Mouse (Mus musculus): ENCODE results near the gene Gm11937. TPM values are rescaled to one million over a fixed set of nuclear protein-coding genes. Genes with fewer than 3 reads are reported as not detected.

Gene Gm11937
- polyA plus RNA-seq (2014; fragmentation: Illumina TruSeq; extraction: RNeasy Lipid Tissue Mini Kit (QIAGEN cat#74804); ENCODE audit: low read depth, low replicate concordance), result not detected

GRCm38 (mm10) chr11:99610089-99610488 lies at the start of gene Gm11937:
Gene Gm11937, minus strand, starts transcription at chr11:99610189.

DNA sequence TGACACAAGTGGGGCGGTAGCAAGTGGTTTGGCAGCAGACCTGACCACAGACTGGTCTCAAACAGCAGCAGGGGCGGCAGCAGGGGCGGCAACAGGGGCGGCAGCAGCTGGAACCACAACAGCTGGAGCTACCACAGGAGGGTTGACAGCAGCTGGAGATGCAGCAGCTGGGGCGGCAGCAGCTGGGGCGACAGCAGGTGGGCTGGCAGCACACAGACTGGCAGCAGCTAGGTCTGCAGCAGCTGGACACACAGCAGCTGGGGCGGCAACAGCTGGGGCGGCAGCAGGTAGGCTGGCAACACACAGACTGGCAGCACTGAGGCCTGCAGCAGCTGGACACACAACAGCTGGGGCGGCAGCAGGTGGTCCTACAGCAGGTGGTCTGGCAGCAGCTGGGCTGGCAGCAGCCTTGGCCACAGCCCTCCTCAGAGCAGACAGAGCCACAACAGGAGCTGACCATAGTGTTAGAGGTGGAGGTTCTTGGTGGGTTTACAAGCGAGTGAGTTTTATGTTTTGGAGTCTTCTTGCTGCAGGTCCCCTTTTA lies 48.5 kb upstream of the Gm11937 start, which contains the start of gene Gm11563:
TSS of gene Gm11563 (minus strand) at position 494 of the 544 bp plus-strand sequence.

GRCm38 (mm10) chr11:99650136-99650535 lies 40.1 kb upstream of the Gm11937 start, which contains the start of gene Gm11555:
Gene Gm11555, minus strand, starts transcription at chr11:99650236.

GRCm38 (mm10) chr11:99643635-99644139 lies 33.7 kb upstream of the Gm11937 start, which contains the start of gene Krtap4-7:
Gene Krtap4-7, minus strand, starts transcription at chr11:99644089.

GRCm38 (mm10) chr11:99634653-99635134 lies 24.7 kb upstream of the Gm11937 start, which contains the start of gene Krtap4-2:
Gene Krtap4-2, minus strand, starts transcription at chr11:99635084.

GRCm38 (mm10) chr11:99628138-99628537 lies 18.1 kb upstream of the Gm11937 start, which contains the start of gene Krtap4-1:
Gene Krtap4-1, minus strand, starts transcription at chr11:99628238.

DNA sequence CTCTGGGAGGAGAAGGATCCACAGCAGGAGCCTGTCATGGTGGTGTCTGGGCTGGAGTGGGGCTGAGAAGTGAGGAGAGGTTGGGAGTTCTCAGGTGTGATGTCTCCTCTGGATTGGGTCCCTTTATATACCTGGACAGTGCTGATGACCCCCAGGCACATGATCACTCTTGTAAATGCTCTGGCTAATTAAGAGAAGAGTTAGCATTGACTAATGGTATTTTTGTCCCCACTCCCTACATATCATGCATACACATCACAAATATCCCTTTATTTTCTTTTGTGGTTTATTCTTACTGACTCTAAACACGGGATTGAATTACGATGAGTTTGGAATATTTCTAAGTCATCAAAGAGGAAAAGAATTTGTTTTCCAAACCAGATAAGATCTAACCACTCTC lies 10.3 kb upstream of the Gm11937 start, which contains the start of gene Gm11562:
TSS of gene Gm11562 (minus strand) at position 101 of the 400 bp plus-strand sequence.

DNA sequence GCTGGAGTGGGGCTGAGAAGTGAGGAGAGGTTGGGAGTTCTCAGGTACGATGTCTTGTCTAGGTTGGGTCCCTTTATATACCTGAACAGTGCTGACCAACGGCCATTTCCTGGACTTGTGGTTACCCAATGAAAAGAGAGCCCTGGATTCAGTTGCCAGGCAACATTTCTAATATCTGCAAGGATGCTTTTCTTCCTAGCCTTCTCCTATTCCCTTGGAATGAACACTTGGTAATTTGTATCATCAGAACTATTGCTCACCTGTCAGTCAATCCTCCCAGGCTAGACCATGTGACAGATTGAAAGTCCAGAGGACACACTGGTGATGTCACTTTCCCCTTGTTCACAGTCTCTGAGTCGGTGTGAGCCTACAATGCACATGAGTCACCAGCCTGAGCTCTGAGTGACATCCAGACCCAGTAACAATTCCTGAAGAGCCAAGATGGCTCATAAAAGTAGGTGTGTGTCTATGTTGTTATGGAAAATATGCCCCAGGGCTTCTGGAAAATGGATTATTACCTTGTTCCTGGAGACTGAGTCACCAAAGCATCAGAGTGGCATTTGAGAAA lies 4.9 kb upstream of the Gm11937 start, which contains the start of gene Krtap2-4:
TSS of gene Krtap2-4 (minus strand) at position 51 of the 568 bp plus-strand sequence.

DNA sequence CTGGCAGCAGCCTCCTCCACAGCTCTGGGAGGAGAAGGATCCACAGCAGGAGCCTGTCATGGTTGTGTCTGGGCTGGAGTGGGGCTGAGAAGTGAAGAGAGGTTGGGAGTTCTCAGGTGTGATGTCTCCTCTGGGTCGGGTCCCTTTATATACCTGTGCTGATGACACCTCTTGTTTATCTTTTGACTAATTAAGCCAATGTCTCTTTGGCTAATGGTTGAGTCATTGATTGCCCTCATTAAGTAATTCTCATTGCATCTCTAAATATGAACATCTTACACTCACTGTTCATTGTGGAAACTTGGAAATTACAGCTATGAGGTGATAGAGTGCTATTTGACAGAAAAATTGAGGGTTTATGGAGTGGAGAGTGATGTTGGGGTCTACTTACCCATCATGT lies 6.8 kb downstream of the Gm11937 start, which contains the start of gene Gm11938:
TSS of gene Gm11938 (minus strand) at position 101 of the 400 bp plus-strand sequence.

DNA sequence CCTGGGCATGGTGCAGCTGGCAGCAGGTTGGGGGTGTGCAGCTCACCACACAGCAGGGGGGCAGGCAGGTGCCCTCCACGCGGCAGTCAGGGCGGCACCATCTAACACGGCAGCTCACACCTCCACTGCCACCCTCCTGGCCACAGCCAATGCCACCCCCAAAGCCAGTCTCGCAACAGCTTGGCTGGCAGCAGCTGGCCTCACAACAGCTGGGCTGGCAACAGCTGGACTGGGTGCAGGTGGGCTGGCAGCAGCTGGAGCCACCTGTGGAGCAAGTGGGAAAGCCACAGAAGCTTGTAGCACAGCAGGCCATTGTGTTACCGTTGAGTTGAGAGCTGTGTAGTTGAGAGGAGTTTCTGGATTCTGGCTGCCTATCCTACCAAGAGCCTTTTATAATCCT lies 12.2 kb downstream of the Gm11937 start, which contains the start of gene Krtap9-3:
TSS of gene Krtap9-3 (minus strand) at position 364 of the 400 bp plus-strand sequence.

GRCm38 (mm10) chr11:99590981-99591380 lies 19.0 kb downstream of the Gm11937 start, which contains the start of gene Krtap1-3:
Gene Krtap1-3, minus strand, starts transcription at chr11:99591339.

GRCm38 (mm10) chr11:99583245-99583704 lies 26.7 kb downstream of the Gm11937 start, which contains the start of gene Krtap1-4:
Gene Krtap1-4, minus strand, starts transcription at chr11:99583654.

DNA sequence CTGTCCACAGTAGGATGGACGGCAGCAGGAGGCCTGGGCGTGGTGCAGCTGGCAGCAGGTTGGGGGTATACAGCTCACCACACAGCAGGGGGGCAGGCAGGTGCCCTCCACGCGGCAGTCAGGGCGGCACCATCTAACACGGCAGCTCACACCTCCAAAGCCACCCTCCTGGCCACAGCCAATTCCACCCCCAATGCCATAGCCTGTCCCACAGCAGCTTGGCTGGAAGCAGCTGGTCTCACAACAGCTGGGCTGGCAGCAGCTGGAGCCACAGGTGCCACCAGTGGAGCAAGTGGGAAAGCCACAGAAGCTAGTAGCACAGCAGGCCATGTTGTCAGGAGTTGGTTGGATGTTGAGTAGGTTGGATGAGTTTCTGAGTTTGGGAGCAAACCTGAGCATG lies 29.4 kb downstream of the Gm11937 start, which contains the start of gene Krtap1-5:
TSS of gene Krtap1-5 (minus strand) at position 381 of the 400 bp plus-strand sequence.

DNA sequence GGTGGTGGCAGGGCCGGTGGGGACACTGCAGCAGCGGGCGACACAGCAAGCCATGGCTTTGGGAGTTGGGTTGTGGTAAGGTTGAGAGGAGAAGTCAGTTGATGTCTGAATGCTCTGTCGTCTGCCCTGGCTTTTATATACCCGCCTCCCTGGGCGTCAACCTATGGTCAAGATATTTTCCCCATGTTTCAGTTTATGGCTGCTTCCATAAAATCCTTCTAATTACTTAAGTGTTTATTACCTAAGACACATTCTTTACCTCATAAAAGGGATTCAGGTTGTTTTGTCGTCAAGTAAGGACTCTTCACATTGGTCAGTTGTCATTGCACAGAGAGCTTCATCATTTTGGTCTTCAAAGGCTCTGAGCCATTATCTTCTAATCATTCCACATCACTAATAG lies 43.5 kb downstream of the Gm11937 start, which contains the start of gene Krtap3-1:
TSS of gene Krtap3-1 (minus strand) at position 101 of the 400 bp plus-strand sequence.

Other genes starting within 250 kb of the Gm11937 start
- gene Krt28, start 235.3 kb downstream of the Gm11937 start, polyA plus RNA-seq (2014; fragmentation: Illumina TruSeq; extraction: RNeasy Lipid Tissue Mini Kit (QIAGEN cat#74804); ENCODE audit: low read depth, low replicate concordance), result not detected
- 7.4 TPM for gene Krt10, start 220.8 kb downstream of the Gm11937 start, polyA plus RNA-seq (2014; fragmentation: Illumina TruSeq; extraction: RNeasy Lipid Tissue Mini Kit (QIAGEN cat#74804); ENCODE audit: low read depth, low replicate concordance)
- gene Krt12, start 187.9 kb downstream of the Gm11937 start, polyA plus RNA-seq (2014; fragmentation: Illumina TruSeq; extraction: RNeasy Lipid Tissue Mini Kit (QIAGEN cat#74804); ENCODE audit: low read depth, low replicate concordance), result not detected
- gene Krt20, start 172.0 kb downstream of the Gm11937 start, polyA plus RNA-seq (2014; fragmentation: Illumina TruSeq; extraction: RNeasy Lipid Tissue Mini Kit (QIAGEN cat#74804); ENCODE audit: low read depth, low replicate concordance), result 0.77 TPM
- 62.3 TPM for gene Krt23, start 117.1 kb downstream of the Gm11937 start, polyA plus RNA-seq (2014; fragmentation: Illumina TruSeq; extraction: RNeasy Lipid Tissue Mini Kit (QIAGEN cat#74804); ENCODE audit: low read depth, low replicate concordance)
- not detected for gene Krt39, start 88.9 kb downstream of the Gm11937 start, polyA plus RNA-seq (2014; fragmentation: Illumina TruSeq; extraction: RNeasy Lipid Tissue Mini Kit (QIAGEN cat#74804); ENCODE audit: low read depth, low replicate concordance)
- not detected for gene Krt40, start 67.0 kb downstream of the Gm11937 start, polyA plus RNA-seq (2014; fragmentation: Illumina TruSeq; extraction: RNeasy Lipid Tissue Mini Kit (QIAGEN cat#74804); ENCODE audit: low read depth, low replicate concordance)
- 0.48 TPM for gene Krtap3-3, start 59.3 kb downstream of the Gm11937 start, polyA plus RNA-seq (2014; fragmentation: Illumina TruSeq; extraction: RNeasy Lipid Tissue Mini Kit (QIAGEN cat#74804); ENCODE audit: low read depth, low replicate concordance)
- gene Krtap3-2, start 53.3 kb downstream of the Gm11937 start, polyA plus RNA-seq (2014; fragmentation: Illumina TruSeq; extraction: RNeasy Lipid Tissue Mini Kit (QIAGEN cat#74804); ENCODE audit: low read depth, low replicate concordance), result not detected
- not detected for gene Gm11939, start 50.7 kb downstream of the Gm11937 start, polyA plus RNA-seq (2014; fragmentation: Illumina TruSeq; extraction: RNeasy Lipid Tissue Mini Kit (QIAGEN cat#74804); ENCODE audit: low read depth, low replicate concordance)
- not detected for gene Krtap3-1, start 43.6 kb downstream of the Gm11937 start, polyA plus RNA-seq (2014; fragmentation: Illumina TruSeq; extraction: RNeasy Lipid Tissue Mini Kit (QIAGEN cat#74804); ENCODE audit: low read depth, low replicate concordance)
- not detected for gene Krtap1-5, start 29.2 kb downstream of the Gm11937 start, polyA plus RNA-seq (2014; fragmentation: Illumina TruSeq; extraction: RNeasy Lipid Tissue Mini Kit (QIAGEN cat#74804); ENCODE audit: low read depth, low replicate concordance)
- not detected for gene Krtap1-4, start 26.5 kb downstream of the Gm11937 start, polyA plus RNA-seq (2014; fragmentation: Illumina TruSeq; extraction: RNeasy Lipid Tissue Mini Kit (QIAGEN cat#74804); ENCODE audit: low read depth, low replicate concordance)
- not detected for gene Krtap1-3, start 18.9 kb downstream of the Gm11937 start, polyA plus RNA-seq (2014; fragmentation: Illumina TruSeq; extraction: RNeasy Lipid Tissue Mini Kit (QIAGEN cat#74804); ENCODE audit: low read depth, low replicate concordance)
- gene Krtap9-3, start 12.1 kb downstream of the Gm11937 start, polyA plus RNA-seq (2014; fragmentation: Illumina TruSeq; extraction: RNeasy Lipid Tissue Mini Kit (QIAGEN cat#74804); ENCODE audit: low read depth, low replicate concordance), result not detected
- not detected for gene Gm11938, start 6.9 kb downstream of the Gm11937 start, polyA plus RNA-seq (2014; fragmentation: Illumina TruSeq; extraction: RNeasy Lipid Tissue Mini Kit (QIAGEN cat#74804); ENCODE audit: low read depth, low replicate concordance)
- not detected for gene Krtap2-4, start 4.7 kb upstream of the Gm11937 start, polyA plus RNA-seq (2014; fragmentation: Illumina TruSeq; extraction: RNeasy Lipid Tissue Mini Kit (QIAGEN cat#74804); ENCODE audit: low read depth, low replicate concordance)
- not detected for gene Gm11562, start 10.2 kb upstream of the Gm11937 start, polyA plus RNA-seq (2014; fragmentation: Illumina TruSeq; extraction: RNeasy Lipid Tissue Mini Kit (QIAGEN cat#74804); ENCODE audit: low read depth, low replicate concordance)
- not detected for gene Krtap4-1, start 18.0 kb upstream of the Gm11937 start, polyA plus RNA-seq (2014; fragmentation: Illumina TruSeq; extraction: RNeasy Lipid Tissue Mini Kit (QIAGEN cat#74804); ENCODE audit: low read depth, low replicate concordance)
- not detected for gene Krtap4-2, start 24.9 kb upstream of the Gm11937 start, polyA plus RNA-seq (2014; fragmentation: Illumina TruSeq; extraction: RNeasy Lipid Tissue Mini Kit (QIAGEN cat#74804); ENCODE audit: low read depth, low replicate concordance)
- gene Krtap4-7, start 33.9 kb upstream of the Gm11937 start, polyA plus RNA-seq (2014; fragmentation: Illumina TruSeq; extraction: RNeasy Lipid Tissue Mini Kit (QIAGEN cat#74804); ENCODE audit: low read depth, low replicate concordance), result not detected
- not detected for gene Gm11555, start 40.0 kb upstream of the Gm11937 start, polyA plus RNA-seq (2014; fragmentation: Illumina TruSeq; extraction: RNeasy Lipid Tissue Mini Kit (QIAGEN cat#74804); ENCODE audit: low read depth, low replicate concordance)
- gene Gm11563, start 48.8 kb upstream of the Gm11937 start, polyA plus RNA-seq (2014; fragmentation: Illumina TruSeq; extraction: RNeasy Lipid Tissue Mini Kit (QIAGEN cat#74804); ENCODE audit: low read depth, low replicate concordance), result not detected
- gene Krtap4-6, start 55.8 kb upstream of the Gm11937 start, polyA plus RNA-seq (2014; fragmentation: Illumina TruSeq; extraction: RNeasy Lipid Tissue Mini Kit (QIAGEN cat#74804); ENCODE audit: low read depth, low replicate concordance), result not detected
- not detected for gene Gm14190, start 80.6 kb upstream of the Gm11937 start, polyA plus RNA-seq (2014; fragmentation: Illumina TruSeq; extraction: RNeasy Lipid Tissue Mini Kit (QIAGEN cat#74804); ENCODE audit: low read depth, low replicate concordance)
- not detected for gene Gm14180, start 124.1 kb upstream of the Gm11937 start, polyA plus RNA-seq (2014; fragmentation: Illumina TruSeq; extraction: RNeasy Lipid Tissue Mini Kit (QIAGEN cat#74804); ENCODE audit: low read depth, low replicate concordance)
- not detected for gene Gm11595, start 162.7 kb upstream of the Gm11937 start, polyA plus RNA-seq (2014; fragmentation: Illumina TruSeq; extraction: RNeasy Lipid Tissue Mini Kit (QIAGEN cat#74804); ENCODE audit: low read depth, low replicate concordance)
- not detected for gene Krtap4-8, start 170.5 kb upstream of the Gm11937 start, polyA plus RNA-seq (2014; fragmentation: Illumina TruSeq; extraction: RNeasy Lipid Tissue Mini Kit (QIAGEN cat#74804); ENCODE audit: low read depth, low replicate concordance)
- not detected for gene Krtap4-9, start 175.0 kb upstream of the Gm11937 start, polyA plus RNA-seq (2014; fragmentation: Illumina TruSeq; extraction: RNeasy Lipid Tissue Mini Kit (QIAGEN cat#74804); ENCODE audit: low read depth, low replicate concordance)
- gene Gm11596, start 183.3 kb upstream of the Gm11937 start, polyA plus RNA-seq (2014; fragmentation: Illumina TruSeq; extraction: RNeasy Lipid Tissue Mini Kit (QIAGEN cat#74804); ENCODE audit: low read depth, low replicate concordance), result not detected
- not detected for gene Gm11569, start 188.7 kb upstream of the Gm11937 start, polyA plus RNA-seq (2014; fragmentation: Illumina TruSeq; extraction: RNeasy Lipid Tissue Mini Kit (QIAGEN cat#74804); ENCODE audit: low read depth, low replicate concordance)
- not detected for gene Gm11554, start 194.3 kb upstream of the Gm11937 start, polyA plus RNA-seq (2014; fragmentation: Illumina TruSeq; extraction: RNeasy Lipid Tissue Mini Kit (QIAGEN cat#74804); ENCODE audit: low read depth, low replicate concordance)
- gene Krtap4-13, start 199.7 kb upstream of the Gm11937 start, polyA plus RNA-seq (2014; fragmentation: Illumina TruSeq; extraction: RNeasy Lipid Tissue Mini Kit (QIAGEN cat#74804); ENCODE audit: low read depth, low replicate concordance), result not detected
- gene Gm11564, start 205.5 kb upstream of the Gm11937 start, polyA plus RNA-seq (2014; fragmentation: Illumina TruSeq; extraction: RNeasy Lipid Tissue Mini Kit (QIAGEN cat#74804); ENCODE audit: low read depth, low replicate concordance), result not detected
- not detected for gene 2300003K06Rik, start 227.9 kb upstream of the Gm11937 start, polyA plus RNA-seq (2014; fragmentation: Illumina TruSeq; extraction: RNeasy Lipid Tissue Mini Kit (QIAGEN cat#74804); ENCODE audit: low read depth, low replicate concordance)
- gene Krtap4-16, start 241.4 kb upstream of the Gm11937 start, polyA plus RNA-seq (2014; fragmentation: Illumina TruSeq; extraction: RNeasy Lipid Tissue Mini Kit (QIAGEN cat#74804); ENCODE audit: low read depth, low replicate concordance), result not detected
- not detected for gene Gm11568, start 247.7 kb upstream of the Gm11937 start, polyA plus RNA-seq (2014; fragmentation: Illumina TruSeq; extraction: RNeasy Lipid Tissue Mini Kit (QIAGEN cat#74804); ENCODE audit: low read depth, low replicate concordance)